Mouse (Mus musculus) kidney, postnatal 25 days (tissue): Measurements from ENCODE around the gene Nipal3.

Experiments used
- DNase-seq, 2 experiments: peaks; one replicate each; pipeline ENCODE4 v3.0.0; 2021; ENCODE audit warnings: mixed read lengths in 2 of 2

Nipal3 gene

GRCm38 (mm10) chr4:135433443-135434394 is 61.1 kb downstream of the Nipal3 start, which contains the start of gene Rcan3:
Gene Rcan3, minus strand, starts transcription at chr4:135433853.
- DNase-seq, result peak; percentile 85 to 92

- no peak for DNase-seq
These were observed 61.8 kb downstream of the Nipal3 start for GRCm38 (mm10) chr4:135433086-135433442.

- no peak for DNase-seq
These were observed 64.7 kb downstream of the Nipal3 start for GRCm38 (mm10) chr4:135429990-135430760.

- no peak for DNase-seq
These were observed 65.5 kb downstream of the Nipal3 start for GRCm38 (mm10) chr4:135429383-135429782.

GRCm38 (mm10) chr4:135426587-135426986 is 68.3 kb downstream of the Nipal3 start:
- DNase-seq, result no peak

GRCm38 (mm10) chr4:135425625-135426024 is 69.2 kb downstream of the Nipal3 start:
- no peak for DNase-seq

GRCm38 (mm10) chr4:135420961-135421360 is 73.9 kb downstream of the Nipal3 start:
- DNase-seq, result no peak

- DNase-seq, result no peak
These were observed 74.4 kb downstream of the Nipal3 start for GRCm38 (mm10) chr4:135420416-135420815.

- DNase-seq, result no peak
These were observed 74.8 kb downstream of the Nipal3 start for GRCm38 (mm10) chr4:135419996-135420395.

- DNase-seq, result no peak
These were observed 78.5 kb downstream of the Nipal3 start for GRCm38 (mm10) chr4:135416367-135416766.

- DNase-seq, result no peak
These were observed 81.3 kb downstream of the Nipal3 start for GRCm38 (mm10) chr4:135413491-135413890.

GRCm38 (mm10) chr4:135411633-135412032 is 83.2 kb downstream of the Nipal3 start:
- DNase-seq, result peak; percentile 62 to 64

- peak; percentile 61 to 73 for DNase-seq
These were observed 88.7 kb downstream of the Nipal3 start for GRCm38 (mm10) chr4:135406180-135406579.

GRCm38 (mm10) chr4:135404916-135405315 is 89.9 kb downstream of the Nipal3 start:
- no peak for DNase-seq

- DNase-seq, result no peak
These were observed 90.8 kb downstream of the Nipal3 start for GRCm38 (mm10) chr4:135404048-135404447.

- no peak for DNase-seq
These were observed 93.0 kb downstream of the Nipal3 start for GRCm38 (mm10) chr4:135401881-135402280.

- DNase-seq, result no peak
These were observed 96.8 kb downstream of the Nipal3 start, which contains the start of gene Ncmap for GRCm38 (mm10) chr4:135397991-135398390. Gene Ncmap, minus strand, starts transcription at chr4:135398227.

GRCm38 (mm10) chr4:135397551-135397950 is 97.3 kb downstream of the Nipal3 start:
- no peak for DNase-seq

- DNase-seq, result no peak
These were observed 98.5 kb downstream of the Nipal3 start for GRCm38 (mm10) chr4:135396303-135396702.
